Mouse (Mus musculus): ENCODE measurements at regions not wholly inside any gene's neighbourhood (a gene's known extent, or its start where the extent isn't known, plus 50 kb on each side); places are given as distances from the start of the nearest gene placed in this dataset. TPM values are rescaled to one million over a fixed set of nuclear protein-coding genes. Genes with fewer than 3 reads are reported as not detected.

- Histone ChIP-seq H3K27me3 (ENCODE audit: control insufficient read depth, insufficient read depth, low read length) (no peaks in the 10 kb centered on the region), H3K27ac (replicated peaks; ENCODE audit: low read depth, low read length) (no peak overlapping the region), H3K36me3 (ENCODE audit: control insufficient read depth, insufficient read depth, low read length) (no peaks in the 10 kb centered on the region), H3K9ac (replicated peaks; ENCODE audit: low read length) (no peak overlapping the region), H3K4me3 (replicated peaks; ENCODE audit: low read depth, low read length) (no peak overlapping the region), H3K9me3 (ENCODE audit: control insufficient read depth, low read length) (no peaks in the 10 kb centered on the region), H3K4me1 (ENCODE audit: control insufficient read depth, insufficient read depth, low read length) (no peaks in the 10 kb centered on the region), H3K4me2 (ENCODE audit: low read length) (no peak overlapping the region)
- peak; percentile 86 for DNase-seq
- WGBS: 52% methylated on average over 1 of the region's 1 CpGs
- no peak for ATAC-seq (ENCODE audit: low FRiP score, low TSS enrichment)
Observed at GRCm38 (mm10) chr15:14628523-14628922, 1455.0 kb upstream of the Cdh6 start.

GRCm38 (mm10) chr15:14606691-14607090, 1433.2 kb upstream of the Cdh6 start:
- WGBS: 79% methylated on average over 1 of the region's 1 CpGs
- ATAC-seq (ENCODE audit: low FRiP score, low TSS enrichment) (no peak), DNase-seq (no peak)
- H3K27ac ChIP-seq (replicated peaks; ENCODE audit: low read depth, low read length): no peak overlapping the region
- H3K4me2 ChIP-seq (ENCODE audit: low read length): no peak overlapping the region
- no peak overlapping the region for H3K4me3 ChIP-seq (replicated peaks; ENCODE audit: low read depth, low read length)
- no peaks in the 10 kb centered on the region for H3K27me3 ChIP-seq (ENCODE audit: control insufficient read depth, insufficient read depth, low read length)
- no peaks in the 10 kb centered on the region for H3K9me3 ChIP-seq (ENCODE audit: control insufficient read depth, low read length)
- H3K9ac ChIP-seq (replicated peaks; ENCODE audit: low read length): no peak overlapping the region
- no peaks in the 10 kb centered on the region for H3K36me3 ChIP-seq (ENCODE audit: control insufficient read depth, insufficient read depth, low read length)
- H3K4me1 ChIP-seq (ENCODE audit: control insufficient read depth, insufficient read depth, low read length): no peaks in the 10 kb centered on the region

Small RNA genes lying in the stretch of these regions (microRNA-seq; reads per million reads assigned to microRNA genes)
- not detected for gene Gm24080

All from midbrain, embryonic 14.5 days (tissue).